Mouse (Mus musculus): ENCODE measurements at regions not wholly inside any gene's neighbourhood (a gene's known extent, or its start where the extent isn't known, plus 50 kb on each side); places are given as distances from the start of the nearest gene placed in this dataset.
"Not testable (repeated sequence)": the region's sequence is repeated elsewhere in the genome, so short reads cannot be mapped to it uniquely, and the experiment has no call there.

- DNase-seq (ENCODE audit: low read depth, low spot score): peak; percentile 48
Observed at GRCm38 (mm10) chr16:65629186-65629585, 66.7 kb upstream of the Chmp2b start.

GRCm38 (mm10) chr16:65631680-65632079 is 69.2 kb upstream of the Chmp2b start:
- no peak for DNase-seq (ENCODE audit: low read depth, low spot score)

GRCm38 (mm10) chr16:65646741-65647140 is 84.2 kb upstream of the Chmp2b start:
- DNase-seq (ENCODE audit: low read depth, low spot score): not testable (repeated sequence)

- DNase-seq (ENCODE audit: low read depth, low spot score): no peak
Observed at GRCm38 (mm10) chr16:65649061-65649460, 86.5 kb upstream of the Chmp2b start.

GRCm38 (mm10) chr16:65655490-65655889 is 93.0 kb upstream of the Chmp2b start:
- no peak for DNase-seq (ENCODE audit: low read depth, low spot score)

GRCm38 (mm10) chr16:65657829-65658228 is 95.3 kb upstream of the Chmp2b start:
- DNase-seq (ENCODE audit: low read depth, low spot score): no peak

- no peak for DNase-seq (ENCODE audit: low read depth, low spot score)
Observed at GRCm38 (mm10) chr16:65664787-65665186, 102.3 kb upstream of the Chmp2b start.

- no peak for DNase-seq (ENCODE audit: low read depth, low spot score)
Observed at GRCm38 (mm10) chr16:65672116-65672515, 109.6 kb upstream of the Chmp2b start.

GRCm38 (mm10) chr16:65683089-65683488 is 120.6 kb upstream of the Chmp2b start:
- DNase-seq (ENCODE audit: low read depth, low spot score): no peak

- no peak for DNase-seq (ENCODE audit: low read depth, low spot score)
Observed at GRCm38 (mm10) chr16:65683703-65684320, 121.3 kb upstream of the Chmp2b start.

GRCm38 (mm10) chr16:65693626-65694025 is 121.4 kb upstream of the Vgll3 start:
- DNase-seq (ENCODE audit: low read depth, low spot score): no peak

GRCm38 (mm10) chr16:65715631-65716030 is 99.4 kb upstream of the Vgll3 start:
- DNase-seq (ENCODE audit: low read depth, low spot score): no peak

GRCm38 (mm10) chr16:65718791-65719472 is 96.1 kb upstream of the Vgll3 start:
- DNase-seq (ENCODE audit: low read depth, low spot score): no peak

- DNase-seq (ENCODE audit: low read depth, low spot score): no peak
Observed at GRCm38 (mm10) chr16:65720953-65721352, 94.1 kb upstream of the Vgll3 start.

GRCm38 (mm10) chr16:65725559-65726269 is 89.3 kb upstream of the Vgll3 start:
- no peak for DNase-seq (ENCODE audit: low read depth, low spot score)

GRCm38 (mm10) chr16:65726289-65726688 is 88.8 kb upstream of the Vgll3 start:
- DNase-seq (ENCODE audit: low read depth, low spot score): no peak

- no peak for DNase-seq (ENCODE audit: low read depth, low spot score)
Observed at GRCm38 (mm10) chr16:65729322-65729721, 85.7 kb upstream of the Vgll3 start.

- no peak for DNase-seq (ENCODE audit: low read depth, low spot score)
Observed at GRCm38 (mm10) chr16:65739652-65740051, 75.4 kb upstream of the Vgll3 start.

GRCm38 (mm10) chr16:65742951-65743350 is 72.1 kb upstream of the Vgll3 start:
- no peak for DNase-seq (ENCODE audit: low read depth, low spot score)

GRCm38 (mm10) chr16:65755667-65756066 is 59.4 kb upstream of the Vgll3 start:
- DNase-seq (ENCODE audit: low read depth, low spot score): no peak
